Mouse (Mus musculus) gastrocnemius, postnatal 10 days (tissue): ENCODE results near the gene Rasl11b. TPM values are rescaled to one million over a fixed set of nuclear protein-coding genes. Genes with fewer than 3 reads are reported as not detected.

Experiments
- DNase-seq: peaks from one replicate; pipeline ENCODE4 v3.0.0; 2021; ENCODE audit warnings: mixed read lengths
- total RNA-seq, 2 experiments: library from RNA; stranded (reverse); gene quantifications; 2 replicates each; pipeline ENCODE4 v1.2.3; 2021

Gene Rasl11b
- total RNA-seq, 2 experiments from 2014 or later, result 6.3 to 8.1 TPM

GRCm38 (mm10) chr5:74188886-74189285, 6.2 kb upstream of the Rasl11b start:
- DNase-seq, result no peak

- no peak for DNase-seq
These were observed 5.5 kb upstream of the Rasl11b start for GRCm38 (mm10) chr5:74189484-74190160.

DNA sequence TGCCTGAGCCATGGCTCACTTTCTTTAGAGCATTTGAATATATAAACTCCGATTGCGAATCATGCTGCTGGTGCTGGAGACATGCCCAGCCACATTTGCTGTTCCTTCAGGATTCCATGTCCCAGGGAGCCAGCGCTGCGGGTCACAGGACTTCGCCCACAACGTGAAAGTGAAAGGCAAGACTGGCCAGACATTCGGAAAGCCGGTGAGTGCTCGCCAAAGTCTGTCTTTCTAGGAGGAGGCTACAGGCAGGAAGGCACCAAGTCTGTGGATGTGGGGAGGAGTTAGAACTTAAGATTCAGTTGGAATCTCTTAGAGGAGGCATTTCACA, 5.0 kb upstream of the Rasl11b start:
- DNase-seq, result peak; percentile 44

- no peak for DNase-seq
These were observed 4.2 kb upstream of the Rasl11b start for GRCm38 (mm10) chr5:74190911-74191310.

DNA sequence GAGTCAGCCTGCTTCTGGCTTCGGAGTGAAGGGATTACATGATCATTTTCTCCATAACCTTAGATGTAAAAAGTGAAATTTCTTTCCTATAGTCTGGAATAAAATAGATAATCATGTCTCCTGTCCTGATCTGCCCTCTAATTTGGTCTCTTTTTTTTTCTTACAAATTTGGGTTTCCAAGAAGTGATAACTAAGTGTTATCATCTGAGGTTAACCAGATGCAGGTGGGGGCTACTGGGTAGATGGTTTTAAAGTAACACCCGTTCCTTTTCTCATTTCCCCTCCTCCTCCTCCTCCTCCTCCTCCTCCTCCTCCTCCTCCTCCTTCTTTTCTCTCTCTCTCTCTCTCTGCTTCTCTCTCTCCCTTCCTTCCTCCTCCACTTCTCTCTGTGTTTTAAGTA, 2.1 kb upstream of the Rasl11b start:
- no peak for DNase-seq

- DNase-seq, result no peak
These were observed 1.5 kb upstream of the Rasl11b start for GRCm38 (mm10) chr5:74193626-74194025.

GRCm38 (mm10) chr5:74194027-74194840, 852 bp upstream of the Rasl11b start:
- no peak for DNase-seq

DNA sequence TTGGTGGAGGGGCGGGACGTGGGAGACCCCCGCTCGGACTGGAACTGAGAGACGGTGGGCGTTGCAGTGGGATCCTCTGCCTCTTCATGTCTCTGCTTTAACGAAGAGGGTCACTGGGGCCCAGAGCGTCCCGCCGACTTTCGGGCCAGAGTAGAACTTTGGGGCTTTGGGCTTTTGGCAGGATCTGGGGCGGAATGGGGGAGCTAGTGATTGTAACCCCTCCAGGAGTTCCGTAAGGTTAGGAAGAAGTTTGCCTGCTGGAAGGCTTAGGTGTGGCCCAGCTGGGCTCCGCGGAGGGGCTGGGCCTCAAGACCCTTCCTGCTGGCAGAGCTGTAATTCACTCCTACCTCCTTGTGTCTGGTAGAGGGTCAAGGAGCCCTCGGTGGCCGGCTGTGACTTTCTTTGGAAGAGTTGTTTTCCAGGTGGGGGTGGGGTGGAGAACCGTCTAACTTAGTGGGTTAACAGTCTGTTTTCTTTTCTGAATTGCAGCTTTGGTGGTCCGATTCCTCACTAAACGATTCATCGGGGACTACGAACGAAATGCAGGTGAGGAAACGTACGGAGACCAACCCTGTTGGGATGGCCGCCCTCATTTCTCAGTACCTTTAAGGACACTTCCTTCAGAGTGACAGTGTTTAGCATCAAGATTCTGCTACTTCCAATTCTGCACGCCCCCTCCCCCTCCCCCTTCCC, 674 bp downstream of the Rasl11b start:
- no peak for DNase-seq

DNA sequence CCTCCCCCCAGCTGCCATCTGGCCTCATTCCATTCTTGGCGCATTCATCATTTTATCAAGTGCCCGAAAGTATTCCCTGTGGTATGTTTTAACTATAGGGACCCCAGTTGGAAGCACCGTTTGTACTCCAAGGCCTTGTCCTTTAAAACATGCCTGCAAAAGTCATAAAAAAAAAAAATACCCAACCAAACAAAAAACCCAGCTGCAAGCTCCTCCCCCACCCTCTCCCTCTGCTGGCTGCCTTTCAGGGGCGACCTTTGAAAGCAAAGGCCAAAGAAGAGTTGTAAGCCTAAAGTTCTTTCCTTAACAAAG, 1.2 kb downstream of the Rasl11b start:
- no peak for DNase-seq

GRCm38 (mm10) chr5:74197541-74198330, 2.6 kb downstream of the Rasl11b start:
- DNase-seq, result no peak

- DNase-seq, result no peak
These were observed 3.4 kb downstream of the Rasl11b start for GRCm38 (mm10) chr5:74198446-74198845.

- DNase-seq, result no peak
These were observed 4.7 kb downstream of the Rasl11b start for GRCm38 (mm10) chr5:74199793-74200192.

GRCm38 (mm10) chr5:74200481-74200880, 5.4 kb downstream of the Rasl11b start:
- DNase-seq, result no peak

GRCm38 (mm10) chr5:74201570-74202357, 6.7 kb downstream of the Rasl11b start:
- DNase-seq, result no peak

- no peak for DNase-seq
These were observed 7.4 kb downstream of the Rasl11b start for GRCm38 (mm10) chr5:74202515-74202914.

GRCm38 (mm10) chr5:74204465-74204864, 9.4 kb downstream of the Rasl11b start:
- DNase-seq, result no peak

DNA sequence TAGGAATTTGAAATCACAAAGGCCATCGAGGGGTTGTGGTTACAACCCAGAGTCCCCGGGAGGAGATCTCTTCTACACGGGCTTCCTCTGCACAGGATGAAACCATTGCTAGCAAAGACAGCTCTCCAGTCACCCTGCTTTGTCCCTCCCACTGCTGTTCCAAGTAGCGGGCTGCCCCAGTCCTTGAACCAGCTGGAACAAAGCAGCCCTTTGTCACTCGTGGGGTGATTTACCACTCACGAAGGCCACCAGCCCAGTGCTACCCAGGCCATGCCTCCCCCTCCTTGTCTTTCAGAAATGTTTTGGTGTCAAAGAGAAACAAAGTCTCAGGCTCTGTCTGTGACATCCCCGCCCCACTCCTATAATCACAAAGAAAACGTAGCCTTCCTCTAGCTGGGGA, 10.4 kb downstream of the Rasl11b start:
- no peak for DNase-seq

- DNase-seq, result no peak
These were observed 11.0 kb downstream of the Rasl11b start for GRCm38 (mm10) chr5:74206038-74206437.

DNA sequence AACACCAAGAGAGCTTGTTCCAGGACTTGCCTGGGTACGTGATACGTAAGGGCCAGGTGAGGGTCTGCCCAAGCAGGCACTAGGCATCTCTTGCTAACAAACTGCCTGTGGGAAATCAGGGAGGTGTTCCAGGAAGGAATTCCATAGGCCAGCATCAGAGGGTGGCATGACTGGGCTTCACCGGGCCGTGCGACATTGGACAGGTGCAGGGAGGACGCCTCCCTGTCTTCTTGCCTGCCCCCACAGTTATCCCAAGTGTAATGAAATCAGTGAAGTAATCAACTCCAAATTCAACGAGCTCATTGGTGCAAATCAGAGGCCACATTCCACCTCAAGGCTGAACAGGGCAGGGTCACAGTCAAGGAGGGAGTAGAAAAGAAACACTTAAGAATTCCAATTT, 11.6 kb downstream of the Rasl11b start:
- no peak for DNase-seq

DNA sequence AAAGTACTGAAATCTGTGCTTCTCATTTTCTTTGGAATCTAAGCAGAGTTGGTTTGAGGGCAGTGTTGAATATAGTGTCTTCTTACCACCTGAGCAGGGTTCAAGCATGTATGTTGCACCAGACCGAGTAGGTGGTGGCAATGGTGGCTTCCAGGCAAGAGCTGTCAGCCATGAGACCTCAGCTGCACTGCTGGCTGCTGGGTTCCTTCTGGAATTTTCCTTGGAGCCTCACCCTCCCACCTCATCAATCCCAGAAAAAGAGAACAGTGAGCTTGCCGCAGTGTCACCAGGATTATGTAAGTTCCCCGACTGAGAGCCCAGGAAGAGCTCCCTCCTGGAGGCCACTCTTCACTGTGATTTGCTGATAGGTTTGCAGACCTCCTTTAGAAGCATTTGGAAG, 12.1 kb downstream of the Rasl11b start:
- DNase-seq, result no peak

DNA sequence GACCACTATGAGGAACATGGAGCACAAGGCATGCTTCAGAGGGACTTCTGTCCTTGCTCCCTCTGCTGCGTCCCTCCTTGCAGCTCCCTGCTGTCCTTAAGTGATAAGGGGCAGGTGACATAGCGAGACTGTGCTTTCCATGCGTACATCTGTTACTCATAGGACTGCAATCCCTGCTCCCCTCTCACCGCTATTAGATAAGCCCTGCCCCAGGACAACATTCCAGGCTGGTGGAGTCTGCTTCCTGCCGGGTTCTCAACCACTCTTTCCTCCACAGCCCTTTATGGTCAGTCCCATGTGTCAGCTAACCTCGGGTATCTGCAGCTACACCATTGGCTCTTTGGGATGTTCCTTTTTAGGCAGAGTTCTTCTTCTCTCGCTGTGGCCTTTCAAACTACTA, 13.4 kb downstream of the Rasl11b start:
- DNase-seq, result no peak

GRCm38 (mm10) chr5:74209640-74210039, 14.6 kb downstream of the Rasl11b start:
- no peak for DNase-seq
